Mouse (Mus musculus): ENCODE measurements around the gene Nup107. TPM values are rescaled to one million over a fixed set of nuclear protein-coding genes. Genes with fewer than 3 reads are reported as not detected.

The Nup107 gene
- total and polyA plus RNA-seq, 3 experiments, result 80.2 to 91.6 TPM; not detected in 1

DNA sequence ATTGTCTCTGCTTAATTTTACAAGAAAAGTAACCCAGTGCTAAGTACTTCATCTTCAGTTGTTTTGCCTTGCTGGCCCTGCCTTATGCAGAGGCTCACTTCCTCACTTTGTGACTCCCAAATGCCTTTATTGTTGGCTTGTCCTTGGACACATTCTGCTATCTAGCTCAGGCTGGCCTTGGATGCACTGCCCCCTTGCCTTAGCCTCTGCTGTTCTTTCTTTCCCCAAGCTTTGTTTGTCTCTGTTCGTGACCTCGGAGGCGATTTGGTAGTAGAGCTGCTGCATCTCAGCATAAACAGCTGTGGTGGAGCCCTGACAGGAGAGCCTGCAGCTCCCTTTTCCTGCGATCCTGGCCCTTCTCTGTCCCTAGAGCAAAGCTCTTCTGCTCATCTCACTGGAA, 2.7 kb upstream of the Nup107 start (continued):
- TF ChIP-seq MYC (IDR thresholded peaks at IDR 0.05; ENCODE audit: low read depth, low read length), result no peak

DNA sequence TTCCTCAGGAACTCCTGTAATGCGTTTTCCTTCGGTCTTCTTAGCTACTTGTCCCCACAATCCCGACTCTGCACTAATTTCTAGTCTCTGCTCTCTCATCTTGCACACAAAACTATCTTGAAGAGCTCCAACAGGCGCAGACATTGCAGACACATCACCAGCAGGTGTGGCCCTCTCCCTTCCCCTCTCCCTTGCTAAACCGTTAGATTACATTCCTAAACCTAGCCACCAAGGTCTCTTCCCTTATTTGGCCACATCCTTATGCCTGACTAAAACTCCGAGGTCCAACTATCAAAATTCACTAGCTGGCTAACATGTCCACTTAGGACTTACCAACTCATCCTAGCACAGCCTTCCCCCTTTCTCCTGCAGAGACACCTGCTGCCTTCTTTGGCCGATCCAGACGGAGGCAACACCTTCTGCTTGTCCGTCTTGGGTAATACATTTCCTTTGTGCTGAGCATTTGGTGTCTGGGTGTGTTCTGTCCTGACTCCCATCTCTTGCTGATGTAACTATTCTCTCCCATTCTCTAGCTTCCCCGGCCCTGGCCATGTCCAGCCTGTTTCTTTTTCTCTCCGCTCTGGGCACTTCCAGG, 1.0 kb upstream of the Nup107 start:
- no peaks in the 10 kb centered on the region for H3K27me3 ChIP-seq (ENCODE audit: control insufficient read depth in 1 of 2, insufficient read depth in 2 of 2, low read length in 2 of 2)
- DNase-seq (ENCODE audit: low read depth, low spot score), result peak; percentile 60
- TF ChIP-seq SMC3 (IDR thresholded peaks at IDR 0.05; ENCODE audit: low read depth, low read length), result peak; percentile 16; the same call in 1 of the 2 replicates
- no peak for TF ChIP-seq MYB (IDR thresholded peaks at IDR 0.05; ENCODE audit: low read depth, low read length)
- TF ChIP-seq ZNF384 (IDR thresholded peaks at IDR 0.05; ENCODE audit: low read depth, low read length), result no peak
- TF ChIP-seq EP300 (IDR thresholded peaks at IDR 0.05; ENCODE audit: low read depth in 1 of 2, low read length in 2 of 2), result 0 out of 4 replicates have a peak, but pooled peaks of 1 of the 2 experiments have one; percentile 3
- peak; percentile 9 for TF ChIP-seq RAD21 (IDR thresholded peaks at IDR 0.05; ENCODE audit: low read depth, low read length)
- H3K9me3 ChIP-seq (replicated peaks; ENCODE audit: insufficient read depth, low read length), result no peaks in the 10 kb centered on the region
- H3K4me3 ChIP-seq (ENCODE audit: control insufficient read depth in 1 of 2, insufficient read depth in 1 of 2, low read depth in 2 of 2, low read length in 2 of 2), result peak overlapping the region; percentile 67 to 76
- peak overlapping the region; percentile 76 for H3K27ac ChIP-seq (ENCODE audit: control insufficient read depth, low read depth, low read length)
- peaks cover 7 to 17% of the 10 kb centered on the region in 2 experiments for H3K4me1 ChIP-seq (ENCODE audit: control insufficient read depth in 1 of 2, insufficient read depth in 2 of 2, low read length in 2 of 2)
- peaks cover 26% of the 10 kb centered on the region for H3K79me2 ChIP-seq (ENCODE audit: control insufficient read depth, insufficient read depth, low read length, poor library complexity)
- H3K36me3 ChIP-seq (ENCODE audit: control insufficient read depth in 1 of 2, insufficient read depth in 2 of 2, low read length in 2 of 2), result peaks cover under 1 to 24% of the 10 kb centered on the region in 2 experiments; a peak in 3 of 4 replicates
- peak overlapping the region; percentile 73 for H3K9ac ChIP-seq (ENCODE audit: control insufficient read depth, low read depth, low read length, poor library complexity, severe bottlenecking)

DNA sequence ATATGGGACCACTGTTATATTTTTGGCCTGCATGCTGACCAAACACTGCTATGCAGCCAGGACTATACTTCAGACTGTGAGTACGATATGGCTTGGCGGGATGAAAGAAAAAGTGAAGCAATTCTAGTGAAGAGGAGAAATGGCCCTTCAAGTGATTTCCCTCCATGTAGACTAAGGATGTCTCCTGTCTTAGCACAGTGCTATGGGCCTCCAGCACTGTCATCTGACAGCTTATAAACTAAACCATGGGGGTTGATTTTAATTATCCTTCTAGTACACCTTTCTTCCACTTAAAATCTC, 1.4 kb downstream of the Nup107 start:
- H3K79me2 ChIP-seq (ENCODE audit: control insufficient read depth, insufficient read depth, low read length, poor library complexity), result peaks cover 28% of the 10 kb centered on the region
- H3K27ac ChIP-seq (ENCODE audit: control insufficient read depth, low read depth, low read length), result no peak overlapping the region
- H3K9me3 ChIP-seq (replicated peaks; ENCODE audit: insufficient read depth, low read length), result no peaks in the 10 kb centered on the region
- TF ChIP-seq MXI1 (IDR thresholded peaks at IDR 0.05; ENCODE audit: low read depth, low read length), result no peak
- TF ChIP-seq MAFK (IDR thresholded peaks at IDR 0.05; ENCODE audit: borderline replicate concordance, low read depth, low read length), result no peak
- TF ChIP-seq TAL1 (IDR thresholded peaks at IDR 0.05; ENCODE audit: low read length), result no peak
- no peak for TF ChIP-seq NELFE (IDR thresholded peaks at IDR 0.05; ENCODE audit: low read depth, low read length)
- no peak for TF ChIP-seq ZC3H11A (IDR thresholded peaks at IDR 0.05; ENCODE audit: low read depth, low read length)
- TF ChIP-seq TBP (IDR thresholded peaks at IDR 0.05; ENCODE audit: low read depth, low read length), result no peak
- TF ChIP-seq TCF12 (IDR thresholded peaks at IDR 0.05; ENCODE audit: low read depth, low read length), result no peak
- TF ChIP-seq BHLHE40 (IDR thresholded peaks at IDR 0.05; ENCODE audit: borderline replicate concordance, low read depth, low read length), result no peak
- no peak for TF ChIP-seq POLR2AphosphoS2 (IDR thresholded peaks at IDR 0.05; ENCODE audit: low read length)
- no peak for TF ChIP-seq MYC (IDR thresholded peaks at IDR 0.05; ENCODE audit: low read depth, low read length)
- TF ChIP-seq CTCF (IDR thresholded peaks at IDR 0.05 in 2 of 3, conservative IDR thresholded peaks at IDR 0.05 in 1 of 3; ENCODE audit: control insufficient read depth in 1 of 3, insufficient read depth in 1 of 3, low read depth in 2 of 3, low read length in 3 of 3, poor library complexity in 1 of 3, severe bottlenecking in 1 of 3), result no peak
- no peak for TF ChIP-seq MAX (IDR thresholded peaks at IDR 0.05; ENCODE audit: low read length)
- no peak for TF ChIP-seq RCOR1 (IDR thresholded peaks at IDR 0.05; ENCODE audit: low read depth, low read length)
- no peak for TF ChIP-seq SIN3A (IDR thresholded peaks at IDR 0.05; ENCODE audit: low read length)
- TF ChIP-seq UBTF (IDR thresholded peaks at IDR 0.05; ENCODE audit: borderline replicate concordance, insufficient read depth, low read depth, low read length), result no peak
- TF ChIP-seq CHD2 (IDR thresholded peaks at IDR 0.05; ENCODE audit: low read length), result no peak
- no peak for TF ChIP-seq MEF2A (IDR thresholded peaks at IDR 0.05; ENCODE audit: extremely low read depth, insufficient replicate concordance, low read depth, low read length, poor library complexity, severe bottlenecking)
- TF ChIP-seq USF2 (IDR thresholded peaks at IDR 0.05; ENCODE audit: borderline replicate concordance in 1 of 2, insufficient read depth in 1 of 2, low read depth in 1 of 2, low read length in 2 of 2), result no peak
- no peak for TF ChIP-seq E2F4 (IDR thresholded peaks at IDR 0.05; ENCODE audit: borderline replicate concordance, low read depth, low read length)
- TF ChIP-seq CHD1 (IDR thresholded peaks at IDR 0.05; ENCODE audit: low read depth, low read length), result no peak
- DNase-seq (ENCODE audit: low read depth, low spot score), result no peak
- H3K27me3 ChIP-seq (ENCODE audit: control insufficient read depth in 1 of 2, insufficient read depth in 2 of 2, low read length in 2 of 2), result no peaks in the 10 kb centered on the region
- peaks cover 13 to 24% of the 10 kb centered on the region in 2 experiments for H3K36me3 ChIP-seq (ENCODE audit: control insufficient read depth in 1 of 2, insufficient read depth in 2 of 2, low read length in 2 of 2)
- peaks cover 7 to 17% of the 10 kb centered on the region in 2 experiments for H3K4me1 ChIP-seq (ENCODE audit: control insufficient read depth in 1 of 2, insufficient read depth in 2 of 2, low read length in 2 of 2)
- H3K9ac ChIP-seq (ENCODE audit: control insufficient read depth, low read depth, low read length, poor library complexity, severe bottlenecking), result peak overlapping the region; percentile 92; the same call in 1 of the 2 replicates
- H3K4me3 ChIP-seq (ENCODE audit: control insufficient read depth in 1 of 2, insufficient read depth in 1 of 2, low read depth in 2 of 2, low read length in 2 of 2), result peak overlapping the region in 1 of 2 experiments; percentile 65; a peak in 2 of 4 replicates
